Mouse (Mus musculus): ENCODE data around the gene Elp1.

- TF ChIP-seq POLR2A (IDR thresholded peaks at IDR 0.05; ENCODE audit: borderline replicate concordance, low read depth, low read length) (no peak), CTCF (IDR thresholded peaks at IDR 0.05; ENCODE audit: low read depth, low read length) (no peak)
These were observed 10.8 kb downstream of the Elp1 start for GRCm38 (mm10) chr4:56791373-56791772.
